Mouse (Mus musculus): ENCODE data around the gene Pmm2.

Pmm2 gene

GRCm38 (mm10) chr16:8658349-8658748 is 20.9 kb downstream of the Pmm2 start:
- DNase-seq, result no peak

GRCm38 (mm10) chr16:8658764-8659163 is 21.3 kb downstream of the Pmm2 start:
- DNase-seq, result peak; percentile 44 to 66

- DNase-seq, result no peak
Measured at GRCm38 (mm10) chr16:8663022-8663421, 25.5 kb downstream of the Pmm2 start.

DNA sequence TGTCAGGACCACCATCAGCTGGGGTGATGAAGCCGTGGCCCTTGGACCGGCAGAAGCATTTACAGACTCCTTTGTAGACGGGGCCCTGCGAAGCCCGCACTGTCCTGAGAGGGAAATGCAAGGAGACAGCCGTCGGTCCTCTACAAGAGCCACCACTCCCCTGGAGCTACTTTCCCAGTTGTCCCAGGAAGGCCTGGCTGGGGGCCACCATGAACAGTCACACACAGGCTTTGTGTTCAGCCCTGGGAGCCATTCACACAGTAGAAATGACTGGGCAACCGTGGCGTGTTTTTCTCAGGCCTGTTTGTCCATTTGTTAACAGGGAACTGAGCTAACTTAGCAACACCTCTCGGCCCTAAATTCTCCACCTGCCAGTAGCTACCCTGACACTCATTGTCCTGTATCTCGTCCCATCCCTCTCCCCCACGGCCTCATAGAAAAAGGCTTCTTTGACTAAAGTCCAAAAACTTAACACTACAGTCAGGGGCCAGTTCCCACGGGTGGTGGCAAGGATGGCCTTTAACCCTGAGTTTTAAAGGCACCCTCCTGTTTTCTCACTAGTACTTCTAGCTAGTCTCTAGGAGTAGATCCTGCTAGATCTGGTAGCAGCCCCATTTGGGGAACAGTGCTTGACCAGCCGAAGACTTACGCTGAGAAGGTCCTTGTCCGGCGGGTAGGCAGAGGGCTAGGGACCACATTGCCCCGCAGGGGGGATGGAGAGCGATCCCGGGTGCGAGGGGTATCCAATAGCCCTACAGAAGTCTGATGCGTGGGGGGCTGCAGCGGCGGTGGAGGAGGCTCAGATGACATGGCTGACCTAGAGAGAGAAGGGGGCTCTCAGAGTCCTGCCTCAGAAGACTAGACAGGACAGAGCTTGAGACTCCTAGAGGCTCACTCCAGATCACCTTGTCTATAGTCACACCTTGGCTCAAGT is 26.4 kb downstream of the Pmm2 start:
- no peak for DNase-seq

DNA sequence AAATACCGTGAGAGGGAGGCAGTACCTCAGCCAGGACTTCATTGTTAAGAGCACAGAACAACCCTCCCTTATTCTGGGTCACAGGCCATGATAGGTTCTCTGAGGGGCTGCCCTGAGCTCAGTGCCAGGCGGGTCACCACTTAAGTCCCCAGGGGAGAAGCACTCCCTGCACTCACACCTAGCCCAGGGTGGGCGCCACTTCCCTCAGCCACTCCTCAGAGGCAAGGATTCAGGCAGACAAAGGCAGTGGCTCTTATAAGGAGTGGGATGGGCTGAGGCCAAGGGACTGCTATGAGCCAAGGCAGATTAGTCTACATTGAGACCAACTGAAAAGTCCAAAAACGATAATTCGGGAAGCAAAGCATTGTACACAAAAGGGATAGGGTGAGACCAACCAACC is 27.9 kb downstream of the Pmm2 start:
- no peak for DNase-seq

DNA sequence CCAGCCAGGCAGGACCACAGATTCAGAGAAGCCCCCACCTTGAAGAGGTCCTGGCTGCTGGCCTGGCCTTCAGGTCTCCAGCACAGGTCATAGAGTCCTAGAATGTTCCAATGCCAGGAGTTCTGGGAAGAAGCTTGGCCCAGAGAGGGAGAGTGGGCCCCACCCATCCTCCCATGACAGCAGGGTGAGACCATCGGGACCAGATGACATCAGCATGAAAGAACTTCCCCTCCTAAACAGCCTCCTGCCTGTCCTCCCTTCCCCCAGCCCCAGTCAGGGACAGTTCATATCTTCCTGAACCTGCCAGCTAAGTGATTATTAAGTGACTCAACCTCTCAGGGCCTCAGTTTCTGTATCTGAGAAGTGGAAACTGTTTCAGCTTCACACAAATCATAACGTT is 29.0 kb downstream of the Pmm2 start:
- no peak for DNase-seq

DNA sequence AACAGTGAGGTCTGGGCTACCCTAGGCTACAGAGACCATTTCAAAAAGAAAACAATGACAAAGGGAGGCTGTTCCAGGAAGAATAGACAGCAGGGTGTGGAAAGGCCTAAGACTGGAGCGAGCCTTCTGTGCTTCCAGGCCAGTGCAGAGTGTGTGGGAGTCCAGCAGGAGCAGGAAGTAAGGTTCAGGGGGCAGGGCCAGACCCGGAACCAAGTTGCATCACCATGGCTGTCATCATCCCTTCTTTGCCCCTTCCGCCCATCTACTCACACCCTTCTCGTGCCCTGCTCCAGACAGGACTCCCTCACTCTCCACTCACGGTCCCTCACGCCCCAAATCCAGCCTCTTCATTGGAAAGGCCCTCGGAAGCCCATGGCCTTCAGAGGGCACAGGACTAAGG is 29.8 kb downstream of the Pmm2 start:
- no peak for DNase-seq

- no peak for DNase-seq
Measured at GRCm38 (mm10) chr16:8667814-8668213, 30.3 kb downstream of the Pmm2 start.

DNA sequence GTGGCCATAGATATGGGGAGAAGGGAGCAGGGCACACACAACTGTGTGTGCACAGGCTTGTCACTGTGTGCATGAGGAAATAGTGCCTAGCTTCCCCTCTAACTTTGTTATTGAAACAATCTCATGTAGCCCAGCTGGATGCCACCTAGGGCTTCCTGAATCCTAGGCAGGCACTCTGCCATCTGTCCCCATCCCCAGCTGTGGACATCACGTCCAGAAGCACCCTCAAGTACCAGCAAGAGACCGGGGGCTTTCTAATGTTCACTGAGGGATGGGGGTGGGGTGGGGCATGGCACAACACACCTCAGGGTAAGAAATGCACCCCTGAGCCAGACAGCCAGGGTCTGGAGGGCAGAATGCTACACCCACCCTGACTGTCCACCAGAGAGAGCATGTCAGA is 30.9 kb downstream of the Pmm2 start:
- DNase-seq, result no peak

DNA sequence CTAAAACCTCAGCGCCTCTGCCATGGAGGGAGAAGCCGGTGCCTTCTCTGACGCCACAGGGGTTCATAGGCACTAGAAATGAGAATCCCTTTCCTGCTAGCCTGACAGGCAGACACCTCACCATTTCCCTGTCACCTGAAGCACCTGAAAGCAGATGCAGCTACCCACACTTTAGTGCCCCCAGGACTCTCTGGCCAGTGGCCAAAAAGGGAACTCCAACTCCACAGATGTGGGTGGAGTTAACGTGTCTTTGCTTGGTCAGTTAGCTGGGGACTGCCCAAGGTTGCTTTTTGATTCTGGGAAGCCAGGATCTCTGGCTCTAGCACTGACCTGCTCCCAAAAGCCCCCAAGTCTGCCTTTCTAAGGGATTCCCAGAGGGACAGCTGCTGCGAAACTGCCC is 32.0 kb downstream of the Pmm2 start:
- DNase-seq, result no peak

- no peak for DNase-seq
Measured at GRCm38 (mm10) chr16:8670041-8671035, 32.9 kb downstream of the Pmm2 start.

- peak; percentile 73 to 85 for DNase-seq
Measured at GRCm38 (mm10) chr16:8671551-8672349, 34.3 kb downstream of the Pmm2 start, which contains the start of gene Carhsp1. TSS of gene Carhsp1 (minus strand) at chr16:8672155.

GRCm38 (mm10) chr16:8672350-8672687 is 34.8 kb downstream of the Pmm2 start:
- DNase-seq, result no peak

DNA sequence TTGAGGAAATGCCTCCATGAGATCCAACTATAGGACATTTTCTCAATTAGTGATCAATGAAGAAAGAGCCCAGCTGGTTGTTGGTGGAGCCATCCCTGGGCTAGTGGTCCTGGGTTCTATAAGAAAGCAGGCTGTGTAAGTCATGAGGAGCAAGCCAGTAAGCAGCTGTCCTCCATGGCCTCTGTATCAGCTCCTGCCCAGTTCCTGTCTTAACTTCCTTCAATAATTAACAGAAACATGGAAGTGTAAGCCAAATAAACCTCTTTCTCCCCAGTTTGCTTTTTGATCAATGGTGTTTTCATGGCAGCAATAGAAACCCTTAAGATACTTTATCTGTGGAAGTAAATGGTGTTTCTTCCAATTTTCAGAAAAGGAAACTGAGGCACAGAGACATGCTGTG is 35.3 kb downstream of the Pmm2 start:
- DNase-seq, result no peak

DNA sequence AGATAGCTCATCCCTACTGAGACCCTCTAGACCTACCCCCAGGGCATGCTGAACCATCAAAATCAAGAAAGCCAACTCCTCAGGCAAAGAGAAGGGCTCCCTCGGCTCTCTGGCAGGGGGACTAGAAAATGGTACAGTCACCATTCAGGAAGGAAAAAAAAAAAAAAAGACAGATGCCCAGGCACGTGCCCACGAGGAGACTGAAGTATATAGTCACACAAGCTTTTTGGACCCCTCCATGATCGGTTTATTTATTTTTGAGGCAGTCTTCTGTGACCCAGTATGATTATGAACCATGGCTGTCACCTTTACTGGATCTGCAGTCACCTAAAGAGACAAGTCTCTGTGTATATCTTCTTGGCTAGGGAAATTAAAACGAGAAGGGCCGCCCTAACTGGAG is 35.9 kb downstream of the Pmm2 start:
- DNase-seq, result no peak

DNA sequence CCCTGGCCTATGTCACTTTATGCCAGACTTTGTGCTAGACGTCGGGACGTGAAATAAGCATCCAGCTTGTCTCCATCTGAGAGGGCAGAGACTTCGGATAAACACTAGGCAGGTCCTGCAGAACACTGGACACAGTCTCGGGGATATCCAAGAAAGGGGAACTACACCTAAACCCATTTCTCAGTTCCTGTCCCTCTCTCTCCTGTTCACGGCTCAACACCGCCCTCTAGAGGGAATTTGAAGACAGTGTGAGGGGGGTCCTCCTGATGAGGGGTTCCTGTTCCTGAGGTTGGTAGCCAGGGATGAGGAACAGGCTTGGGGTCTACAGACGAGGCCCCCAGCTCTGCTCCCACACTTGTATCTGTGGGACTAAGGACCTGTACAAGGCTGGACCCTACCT is 36.7 kb downstream of the Pmm2 start:
- peak in 1 of 2 experiments; percentile 38 for DNase-seq

DNA sequence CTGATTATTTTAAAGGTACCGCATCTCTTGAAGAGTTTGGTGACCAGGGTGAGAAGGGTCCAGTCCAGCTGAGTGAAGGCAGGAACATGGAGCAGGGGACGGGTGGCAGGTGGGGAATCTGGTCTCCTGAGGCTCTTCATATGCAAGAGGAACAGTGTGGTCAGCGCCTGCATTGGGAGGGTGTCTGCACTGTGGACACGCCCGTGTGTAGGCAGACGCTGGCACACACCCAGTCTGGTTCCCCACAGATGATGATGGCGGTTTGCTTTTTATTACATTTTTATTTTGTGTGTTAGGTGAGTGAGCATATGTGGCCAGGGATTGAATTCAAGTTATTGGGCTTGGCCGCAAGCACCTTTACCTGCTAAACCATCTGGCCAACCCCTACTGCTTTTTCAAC is 38.1 kb downstream of the Pmm2 start:
- no peak for DNase-seq

DNA sequence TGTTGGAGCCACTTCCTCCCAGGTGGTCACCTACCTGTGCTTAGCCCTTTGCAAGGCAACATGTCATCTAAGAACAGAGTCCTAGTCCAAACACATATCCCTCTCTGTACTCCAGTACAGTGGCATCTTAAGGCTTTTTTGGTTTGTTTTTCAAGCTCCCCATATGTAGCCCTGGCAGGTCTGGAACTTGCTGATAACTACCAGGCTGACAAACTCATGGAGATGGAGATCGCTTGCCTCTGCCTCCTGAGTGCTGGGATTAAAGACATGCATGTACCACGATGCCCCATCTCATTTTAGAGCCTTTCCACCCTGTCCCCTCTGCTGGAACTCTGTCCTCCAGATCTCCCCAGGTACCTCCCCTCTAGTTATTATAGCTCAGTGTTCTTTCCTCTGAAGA is 38.8 kb downstream of the Pmm2 start:
- no peak for DNase-seq

DNA sequence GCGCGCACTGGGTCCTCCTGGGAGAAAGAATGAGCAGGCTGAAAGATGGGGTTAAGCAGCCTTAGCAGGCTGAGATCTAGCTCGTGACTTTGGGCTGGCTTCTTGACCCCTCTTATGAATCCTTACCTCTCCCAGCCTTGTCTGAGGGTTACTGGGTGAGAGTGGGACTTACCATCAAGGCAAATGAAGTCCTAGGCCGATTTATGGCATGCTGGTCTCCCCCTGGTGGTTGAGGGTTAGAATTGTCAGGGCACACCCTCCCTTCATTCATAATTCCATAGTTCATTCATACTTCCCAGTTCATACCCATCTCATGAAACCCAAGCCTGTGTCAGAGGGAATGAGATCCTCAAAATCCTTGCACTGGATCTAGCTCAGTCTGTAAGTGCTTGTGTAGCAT is 39.3 kb downstream of the Pmm2 start:
- DNase-seq, result peak; percentile 64 to 72

DNA sequence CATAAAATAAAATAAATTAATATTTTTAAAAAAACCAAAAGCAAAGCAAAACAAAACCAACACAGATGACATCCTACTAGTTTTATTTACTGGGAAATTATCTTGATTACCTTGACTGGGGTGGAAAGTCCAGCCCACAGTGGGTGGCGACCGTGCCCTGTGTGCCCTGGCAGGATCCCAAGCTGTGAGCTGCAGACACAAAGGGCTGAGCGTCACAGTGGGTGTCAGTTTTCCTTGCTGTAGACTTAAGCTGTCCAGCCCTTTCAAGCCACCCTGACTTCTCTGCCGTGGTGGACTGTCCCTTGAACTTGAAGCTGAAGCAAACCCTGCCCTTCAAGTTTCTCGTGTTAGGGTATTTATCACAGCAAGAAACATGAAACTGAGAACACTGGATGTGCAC is 40.6 kb downstream of the Pmm2 start:
- no peak for DNase-seq

DNA sequence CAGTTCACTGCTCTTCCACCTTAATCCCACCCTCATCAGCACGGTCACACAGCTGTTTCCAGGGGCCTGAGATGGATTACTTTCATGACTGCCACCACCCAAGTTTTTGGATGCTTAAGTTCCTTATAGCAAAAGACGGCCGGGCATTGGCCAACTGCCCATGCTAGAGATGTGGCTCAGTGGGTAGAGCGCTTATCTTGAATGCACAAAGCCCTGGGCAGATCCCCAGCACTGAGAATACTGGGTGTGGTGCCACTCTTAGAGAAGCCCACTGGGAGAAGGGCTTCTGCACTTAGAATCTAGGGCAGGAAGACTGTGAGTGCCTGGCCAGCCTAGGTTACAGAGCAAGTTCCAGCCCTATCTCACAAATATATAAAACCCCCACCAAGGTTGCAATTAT is 41.2 kb downstream of the Pmm2 start:
- DNase-seq, result no peak

- no peak for DNase-seq
Measured at GRCm38 (mm10) chr16:8679780-8680179, 42.3 kb downstream of the Pmm2 start.

DNA sequence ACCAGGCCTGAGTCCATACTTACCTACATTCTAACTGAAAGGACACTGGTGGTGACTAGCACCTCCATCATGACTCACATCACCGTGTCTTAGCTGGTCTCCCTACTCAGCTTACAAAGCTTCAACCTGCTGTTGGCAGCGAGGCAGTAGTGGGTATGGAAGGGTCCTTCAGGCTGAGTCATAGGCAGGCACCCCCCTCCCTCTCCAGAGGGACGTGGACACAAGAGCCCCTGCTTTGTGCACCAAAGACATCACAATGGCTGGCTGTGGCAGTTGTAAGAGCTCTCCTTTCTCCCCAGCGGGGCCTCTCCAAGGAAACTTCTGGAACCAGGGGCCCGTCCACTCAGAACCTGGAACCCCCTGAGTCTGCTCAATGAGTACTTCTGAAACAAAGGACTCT is 43.0 kb downstream of the Pmm2 start, which contains the start of gene Gm5767:
Gene Gm5767, plus strand, starts transcription at position 301 of the 400 bp plus-strand sequence.
- DNase-seq, result no peak

All from cerebellum, postnatal 25 days (tissue).